Mouse (Mus musculus) frontal cortex, postnatal 14 days (tissue): ENCODE results near the gene 4921524J17Rik.

Source experiments
- DNase-seq, 2 experiments: peaks; one replicate each; pipeline ENCODE4 v3.0.0; 2022; ENCODE audit warnings: low spot score in 2 of 2

4921524J17Rik gene

DNA sequence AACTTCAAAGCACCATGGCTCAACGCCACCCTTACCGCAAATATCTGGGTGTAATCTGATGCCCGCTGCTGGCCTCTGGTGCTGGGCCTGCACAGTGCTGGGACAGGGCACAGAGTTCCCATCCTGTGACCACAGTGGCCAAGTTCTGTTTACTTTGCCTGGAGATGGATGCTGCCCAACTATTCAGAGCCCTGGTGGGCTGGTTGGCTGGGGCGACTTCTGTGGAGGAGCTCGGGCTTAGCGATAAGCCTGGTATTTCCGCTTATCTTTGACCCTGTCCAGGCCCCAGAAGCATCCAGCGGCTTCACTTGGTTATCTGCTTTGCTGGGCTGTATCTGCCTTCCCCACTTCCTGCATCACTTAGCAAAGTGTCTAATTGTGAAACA lies 51.8 kb downstream of the 4921524J17Rik start:
- DNase-seq = no peak

GRCm38 (mm10) chr8:85380123-85380823 lies 52.4 kb downstream of the 4921524J17Rik start:
- DNase-seq = no peak

GRCm38 (mm10) chr8:85379142-85379781 lies 53.4 kb downstream of the 4921524J17Rik start:
- no peak for DNase-seq

GRCm38 (mm10) chr8:85376516-85376915 lies 56.1 kb downstream of the 4921524J17Rik start:
- DNase-seq = no peak

- no peak for DNase-seq
Observed at GRCm38 (mm10) chr8:85374286-85374685, 58.3 kb downstream of the 4921524J17Rik start.

DNA sequence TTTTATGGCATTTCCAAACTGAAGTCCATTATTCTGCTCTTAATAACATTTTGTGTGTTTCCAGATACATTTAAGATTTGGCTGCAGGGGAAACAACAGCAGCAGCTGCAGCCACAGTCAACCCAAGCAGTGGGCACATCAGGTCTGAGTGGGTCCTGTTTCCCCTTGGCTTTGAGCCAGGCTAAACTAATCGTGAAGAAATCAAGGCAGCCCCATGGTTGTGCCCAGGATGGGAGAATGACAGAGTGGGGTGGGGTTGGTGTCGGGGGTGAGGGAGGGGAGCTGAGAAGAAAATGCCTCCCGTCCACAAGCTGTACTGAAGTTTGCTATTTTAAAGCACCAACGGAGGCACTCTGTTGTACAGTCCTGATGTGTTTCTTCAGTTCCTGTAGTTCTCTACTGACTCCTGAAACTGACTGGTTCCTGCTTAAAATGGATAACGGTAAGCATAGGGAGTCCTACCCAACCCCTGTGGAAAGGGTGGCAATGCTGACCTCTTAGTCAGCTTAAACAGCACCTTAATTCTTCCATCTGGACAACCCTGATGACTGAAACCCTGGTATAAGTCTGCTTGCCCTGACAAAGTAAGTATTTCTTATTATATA lies 59.1 kb downstream of the 4921524J17Rik start:
- no peak for DNase-seq

- no peak for DNase-seq
Observed at GRCm38 (mm10) chr8:85372465-85372839, 60.2 kb downstream of the 4921524J17Rik start.

- DNase-seq = no peak
Observed at GRCm38 (mm10) chr8:85371736-85372464, 60.7 kb downstream of the 4921524J17Rik start.

DNA sequence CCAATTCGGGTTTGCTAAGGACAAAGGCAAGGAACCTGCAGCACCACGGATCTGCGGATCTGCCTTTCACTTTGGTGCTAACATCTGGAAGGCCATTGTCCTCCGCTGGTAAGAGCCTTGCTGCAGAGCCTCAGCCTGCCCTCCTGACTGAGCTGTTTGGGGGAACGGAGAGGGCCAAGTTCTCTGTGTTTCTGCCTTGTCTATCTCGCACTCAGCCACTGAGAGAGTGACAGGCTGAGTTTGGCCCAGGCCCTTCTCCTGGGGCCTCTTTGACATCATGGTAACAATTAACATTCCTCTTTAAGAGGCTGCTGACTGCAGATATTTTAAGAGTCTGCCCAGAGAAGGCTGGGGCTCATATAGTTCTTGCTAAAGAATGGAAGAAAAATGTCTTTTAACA lies 67.5 kb downstream of the 4921524J17Rik start:
- no peak for DNase-seq

DNA sequence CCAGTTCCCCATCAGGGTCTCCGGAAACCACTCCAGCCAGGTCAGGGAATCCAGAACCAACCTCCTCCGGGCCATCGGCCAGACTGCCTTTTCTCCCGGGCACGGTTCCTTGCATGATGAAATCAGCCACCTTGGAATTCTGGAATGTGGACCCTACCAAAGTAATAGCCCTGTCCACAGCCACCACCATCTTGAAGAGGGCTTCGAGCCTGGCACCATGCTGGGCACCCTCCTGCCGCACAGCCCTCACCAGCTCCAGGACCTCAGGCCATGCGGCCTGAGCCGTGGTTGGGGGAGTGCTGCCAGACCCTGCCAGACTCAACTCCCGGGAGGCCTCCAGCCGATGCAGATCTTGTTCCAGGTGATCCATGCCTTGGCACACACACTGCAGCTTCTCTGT lies 68.0 kb downstream of the 4921524J17Rik start:
- no peak for DNase-seq

DNA sequence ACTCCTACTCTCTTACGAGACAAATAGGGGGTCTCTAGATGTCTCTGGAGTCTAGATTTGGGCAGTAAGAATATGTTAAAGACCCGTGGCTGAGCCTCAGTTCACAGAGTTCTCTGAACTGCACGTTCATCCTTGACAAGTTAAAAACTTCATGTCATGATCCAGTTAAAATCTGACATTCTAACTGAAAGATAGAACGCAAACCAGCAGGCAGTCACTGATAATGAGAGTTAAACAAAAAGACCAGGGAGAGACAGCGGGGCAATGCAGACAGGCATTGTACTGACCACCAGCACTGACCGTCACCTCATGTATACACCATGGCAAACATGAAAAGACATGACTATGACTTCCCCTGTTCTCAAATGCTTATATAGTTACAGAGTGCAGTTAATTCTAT lies 69.2 kb downstream of the 4921524J17Rik start:
- no peak for DNase-seq

- DNase-seq = no peak
Observed at GRCm38 (mm10) chr8:85362211-85362610, 70.4 kb downstream of the 4921524J17Rik start.
